Mouse (Mus musculus) lung, postnatal 0 days (tissue): Measurements from ENCODE around the gene Gjb5.

Experiments used
- CTCF ChIP-seq: IDR thresholded peaks from 2 replicates; pipeline ENCODE4 v1.5.1; 2016; ENCODE audit warnings: antibody characterized with exemption, mild to moderate bottlenecking
- EP300 ChIP-seq: IDR thresholded peaks from 2 replicates; pipeline ENCODE4 v1.6.1; 2016; ENCODE audit warnings: antibody characterized with exemption, mild to moderate bottlenecking, control low read depth

DNA sequence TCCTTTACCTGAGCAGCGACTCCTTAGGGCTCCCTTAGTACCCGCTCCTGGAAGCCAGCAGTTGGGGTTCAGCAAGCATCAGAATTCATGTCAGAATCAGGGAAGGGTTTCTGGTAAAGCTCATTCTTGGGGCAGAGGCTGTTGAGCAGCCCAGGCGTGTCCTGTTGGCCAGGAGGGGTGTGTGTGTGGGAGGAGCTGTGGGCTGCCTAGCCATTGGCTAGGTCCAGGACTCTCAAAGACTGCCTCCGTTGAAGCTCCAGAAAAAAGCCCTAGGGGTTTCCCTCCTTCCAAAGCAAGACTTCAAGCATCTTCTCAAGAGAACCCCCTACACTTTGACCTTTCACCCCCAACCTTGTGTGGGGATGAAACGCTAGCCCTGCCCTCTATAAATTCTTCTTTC, at the start of gene Gjb5:
- TF ChIP-seq CTCF (no peak), EP300 (no peak)
